Mouse (Mus musculus) midbrain, embryonic 15.5 days (tissue): Measurements from ENCODE around the gene 4930442H23Rik. TPM values are rescaled to one million over a fixed set of nuclear protein-coding genes. Genes with fewer than 3 reads are reported as not detected.

Experiments used
- ATAC-seq: fragments of 200-750 bp; cut with Nextera tagmentation; replicated peaks from 2 replicates; pipeline ENCODE4 v1.8.0; 2017; ENCODE audit warnings: moderate TSS enrichment
- H3K27ac ChIP-seq: fragments of 300-500 bp; sonication (generic); 2 replicates; pipeline ENCODE4 v1.5.1; 2015; ENCODE audit warnings: mild to moderate bottlenecking, inconsistent platforms
- H3K27me3 ChIP-seq: fragments of 300-500 bp; sonication (generic); replicated peaks from 2 replicates; pipeline ENCODE4 v1.6.1; 2015; ENCODE audit warnings: inconsistent platforms
- H3K36me3 ChIP-seq: fragments of 300-500 bp; sonication (generic); replicated peaks from 2 replicates; pipeline ENCODE4 v1.6.1; 2015; ENCODE audit warnings: inconsistent platforms
- H3K4me1 ChIP-seq: fragments of 300-500 bp; sonication (generic); 2 replicates; pipeline ENCODE4 v1.6.1; 2015; ENCODE audit warnings: inconsistent platforms
- H3K4me2 ChIP-seq: fragments of 300-500 bp; sonication (generic); 2 replicates; pipeline ENCODE4 v1.6.1; 2015; ENCODE audit warnings: inconsistent platforms, mild to moderate bottlenecking, moderate library complexity
- H3K4me3 ChIP-seq: fragments of 300-500 bp; sonication (generic); 2 replicates; pipeline ENCODE4 v1.5.1; 2015; ENCODE audit warnings: mild to moderate bottlenecking, inconsistent platforms
- H3K9ac ChIP-seq: fragments of 300-500 bp; sonication (generic); 2 replicates; pipeline ENCODE4 v1.6.1; 2015; ENCODE audit warnings: mild to moderate bottlenecking, inconsistent platforms
- H3K9me3 ChIP-seq: fragments of 300-500 bp; sonication (generic); 2 replicates; pipeline ENCODE4 v1.6.1; 2016; ENCODE audit warnings: inconsistent platforms
- WGBS: fragments of 180-500 bp; shearing (Covaris S2); methylation state at CpG from one replicate; pipeline ENCODE4 v1.1.7; 2015; ENCODE audit warnings: mixed read lengths; 5-methylcytosine and 5-hydroxymethylcytosine counted together
- polyA plus RNA-seq: library from polyadenylated mRNA; unstranded; fragments of >200 nt; fragmentation: Nextera tagmentation; extraction: Ambion mirVana; gene quantifications from 2 replicates; pipeline ENCODE4 v1.2.1, GENCODE M21; 2015

4930442H23Rik gene
- polyA plus RNA-seq, 1 experiment from 2014 or later: not detected

GRCm38 (mm10) chr10:81139529-81139846 lies 44.2 kb downstream of the 4930442H23Rik start:
- no peak overlapping the region for H3K9ac ChIP-seq
- no peak overlapping the region for H3K27ac ChIP-seq

GRCm38 (mm10) chr10:81138821-81139528 lies 44.7 kb downstream of the 4930442H23Rik start:
- H3K36me3 ChIP-seq: peaks cover 2% of the 10 kb centered on the region
- H3K27ac ChIP-seq: peak overlapping the region; percentile 78
- no peaks in the 10 kb centered on the region for H3K9me3 ChIP-seq
- 60% methylated on average over 11 of the region's 11 CpGs for WGBS
- peaks cover 15% of the 10 kb centered on the region for H3K27me3 ChIP-seq
- ATAC-seq: no peak
- peak overlapping the region; percentile 87 for H3K4me3 ChIP-seq
- peak overlapping the region; percentile 75 for H3K9ac ChIP-seq
- peak overlapping the region; percentile 84 for H3K4me2 ChIP-seq
- H3K4me1 ChIP-seq: peaks cover 61% of the 10 kb centered on the region

More at GRCm38 (mm10) chr10:81139529-81139846, 44.2 kb downstream of the 4930442H23Rik start:
- Histone ChIP-seq H3K4me2 (peak overlapping the region; percentile 84; the same call in 1 of the 2 replicates), H3K9me3 (no peaks in the 10 kb centered on the region), H3K4me1 (peaks cover 61% of the 10 kb centered on the region), H3K36me3 (peaks cover 7% of the 10 kb centered on the region), H3K27me3 (peaks cover 10% of the 10 kb centered on the region), H3K4me3 (peak overlapping the region; percentile 87; the same call in 1 of the 2 replicates)
- 67% methylated on average over 4 of the region's 4 CpGs for WGBS
- ATAC-seq: no peak

GRCm38 (mm10) chr10:81138131-81138782 lies 45.4 kb downstream of the 4930442H23Rik start:
- WGBS: 3% methylated on average over 21 of the region's 24 CpGs
- Histone ChIP-seq H3K27ac (peak overlapping the region; percentile 78), H3K9me3 (no peaks in the 10 kb centered on the region), H3K27me3 (peaks cover 18% of the 10 kb centered on the region), H3K4me3 (peak overlapping the region; percentile 87), H3K4me1 (peaks cover 61% of the 10 kb centered on the region), H3K4me2 (peak overlapping the region; percentile 84), H3K9ac (peak overlapping the region; percentile 75), H3K36me3 (no peaks in the 10 kb centered on the region)
- ATAC-seq: peak; percentile 0; the same call in 1 of the 2 replicates

- no peaks in the 10 kb centered on the region for H3K9me3 ChIP-seq
- peak overlapping the region; percentile 92 for H3K4me2 ChIP-seq
- no peaks in the 10 kb centered on the region for H3K36me3 ChIP-seq
- H3K27ac ChIP-seq: peak overlapping the region; percentile 90
- peak overlapping the region; percentile 81 for H3K9ac ChIP-seq
- under 1% methylated on average over 79 of the region's 89 CpGs for whole genome bisulfite sequencing
- peaks cover 57% of the 10 kb centered on the region for H3K4me1 ChIP-seq
- peak overlapping the region; percentile 87 for H3K4me3 ChIP-seq
- ATAC-seq: peak; percentile 90
- peaks cover 23% of the 10 kb centered on the region for H3K27me3 ChIP-seq
Observed at GRCm38 (mm10) chr10:81137252-81138130, 46.2 kb downstream of the 4930442H23Rik start.

GRCm38 (mm10) chr10:81136706-81137231 lies 46.9 kb downstream of the 4930442H23Rik start:
- H3K4me1 ChIP-seq: peaks cover 51% of the 10 kb centered on the region
- H3K9ac ChIP-seq: peak overlapping the region; percentile 81
- H3K36me3 ChIP-seq: no peaks in the 10 kb centered on the region
- ATAC-seq: peak; percentile 58
- peak overlapping the region; percentile 92 for H3K4me2 ChIP-seq
- H3K27me3 ChIP-seq: peaks cover 23% of the 10 kb centered on the region
- H3K4me3 ChIP-seq: peak overlapping the region; percentile 87
- no peaks in the 10 kb centered on the region for H3K9me3 ChIP-seq
- peak overlapping the region; percentile 90 for H3K27ac ChIP-seq
- under 1% methylated on average over 43 of the region's 50 CpGs for WGBS

- no peaks in the 10 kb centered on the region for H3K9me3 ChIP-seq
- peak overlapping the region; percentile 81 for H3K9ac ChIP-seq
- H3K36me3 ChIP-seq: no peaks in the 10 kb centered on the region
- peaks cover 44% of the 10 kb centered on the region for H3K4me1 ChIP-seq
- peak overlapping the region; percentile 90 for H3K27ac ChIP-seq
- H3K4me3 ChIP-seq: peak overlapping the region; percentile 87
- under 1% methylated on average over 69 of the region's 86 CpGs for WGBS
- ATAC-seq: peak; percentile 21
- peaks cover 23% of the 10 kb centered on the region for H3K27me3 ChIP-seq
- peak overlapping the region; percentile 92 for H3K4me2 ChIP-seq
Observed at GRCm38 (mm10) chr10:81135831-81136705, 47.6 kb downstream of the 4930442H23Rik start.

- under 1% methylated on average over 41 of the region's 41 CpGs for whole genome bisulfite sequencing
- peaks cover 24% of the 10 kb centered on the region for H3K27me3 ChIP-seq
Observed at GRCm38 (mm10) chr10:81134966-81135681, 48.5 kb downstream of the 4930442H23Rik start, which contains the start of gene Zbtb7a. Gene Zbtb7a, plus strand, starts transcription at chr10:81135220.

GRCm38 (mm10) chr10:81134181-81134587 lies 49.5 kb downstream of the 4930442H23Rik start:
- no peak for ATAC-seq

More at GRCm38 (mm10) chr10:81134966-81135681, 48.5 kb downstream of the 4930442H23Rik start, which contains the start of gene Zbtb7a:
- peak within 1 kb of the TSS; percentile 90 for H3K27ac ChIP-seq
- no peak for ATAC-seq
- H3K36me3 ChIP-seq: no peaks in the 10 kb centered on the region
- peaks cover 35% of the 10 kb centered on the region for H3K4me1 ChIP-seq
- H3K4me2 ChIP-seq: peak within 1 kb of the TSS; percentile 92
- peak within 1 kb of the TSS; percentile 81 for H3K9ac ChIP-seq
- peak within 1 kb of the TSS; percentile 87 for H3K4me3 ChIP-seq
- H3K9me3 ChIP-seq: no peaks in the 10 kb centered on the region

More at GRCm38 (mm10) chr10:81134181-81134587, 49.5 kb downstream of the 4930442H23Rik start:
- Histone ChIP-seq H3K9me3 (no peaks in the 10 kb centered on the region), H3K4me1 (peaks cover 32% of the 10 kb centered on the region), H3K9ac (no peak overlapping the region), H3K27me3 (peaks cover 33% of the 10 kb centered on the region), H3K4me2 (no peak overlapping the region), H3K27ac (no peak overlapping the region), H3K4me3 (no peak overlapping the region), H3K36me3 (no peaks in the 10 kb centered on the region)
- WGBS: under 1% methylated on average over 16 of the region's 16 CpGs
